Mouse (Mus musculus) embryonic fibroblast, embryonic 13.5 days (primary cell): ENCODE data around the gene Agrn. TPM values are rescaled to one million over a fixed set of nuclear protein-coding genes. Genes with fewer than 3 reads are reported as not detected.
"Not testable (repeated sequence)": the region's sequence is repeated elsewhere in the genome, so short reads cannot be mapped to it uniquely, and the experiment has no call there.

ENCODE experiments used
- H3K27ac ChIP-seq: 2 replicates; pipeline ENCODE4 v1.5.1; 2012; ENCODE audit warnings: low read length, control low read depth, inconsistent platforms; ENCODE audit not compliant: insufficient read depth
- H3K4me1 ChIP-seq: 2 replicates; pipeline ENCODE4 v1.6.1; 2011; ENCODE audit warnings: low read length; ENCODE audit not compliant: control insufficient read depth, insufficient read depth
- H3K4me3 ChIP-seq: 2 replicates; pipeline ENCODE4 v1.5.1; 2011; ENCODE audit warnings: mild to moderate bottlenecking, control low read depth, low read length; ENCODE audit not compliant: insufficient read depth
- CTCF ChIP-seq: IDR thresholded peaks from 2 replicates; pipeline ENCODE4 v1.5.1; 2011; ENCODE audit warnings: mild to moderate bottlenecking, control low read depth, low read length, moderate library complexity, borderline replicate concordance; ENCODE audit not compliant: insufficient read depth
- POLR2A ChIP-seq: IDR thresholded peaks from 2 replicates; pipeline ENCODE4 v1.6.1; 2011; ENCODE audit warnings: low read depth, mild to moderate bottlenecking, control low read depth, low read length, moderate library complexity
- polyA plus RNA-seq: library from polyadenylated mRNA; stranded (reverse); fragments of >200 nt; gene quantifications from 2 replicates; pipeline ENCODE4 v1.2.4, GENCODE M21; 2011; ENCODE audit warnings: low read depth; ENCODE audit not compliant: missing spikeins, insufficient read length

Agrn gene
- polyA plus RNA-seq, 1 experiment, result 102 TPM

- Histone ChIP-seq H3K4me3 (no peak overlapping the region), H3K4me1 (no peaks in the 10 kb centered on the region), H3K27ac (no peak overlapping the region)
- no peak for TF ChIP-seq POLR2A
- no peak for TF ChIP-seq CTCF
Measured at GRCm38 (mm10) chr4:156166477-156166876, 30.8 kb downstream of the Agrn start.

- Histone ChIP-seq H3K4me1 (no peaks in the 10 kb centered on the region), H3K27ac (no peak overlapping the region), H3K4me3 (no peak overlapping the region)
- TF ChIP-seq POLR2A, result no peak
- TF ChIP-seq CTCF, result no peak
Measured at GRCm38 (mm10) chr4:156154771-156155170, 42.5 kb downstream of the Agrn start.

GRCm38 (mm10) chr4:156150887-156151286 is 46.4 kb downstream of the Agrn start:
- H3K4me3 ChIP-seq, H3K4me1 ChIP-seq, H3K27ac ChIP-seq: not testable (repeated sequence)

- TF ChIP-seq CTCF (no peak), POLR2A (no peak)
- Histone ChIP-seq H3K4me1 (no peaks in the 10 kb centered on the region), H3K27ac (no peak overlapping the region), H3K4me3 (no peak overlapping the region)
Measured at GRCm38 (mm10) chr4:156136285-156137100, 60.8 kb downstream of the Agrn start.

GRCm38 (mm10) chr4:156135801-156136200 is 61.5 kb downstream of the Agrn start:
- no peak overlapping the region for H3K4me3 ChIP-seq
- no peaks in the 10 kb centered on the region for H3K4me1 ChIP-seq
- no peak overlapping the region for H3K27ac ChIP-seq
- TF ChIP-seq CTCF, result no peak
- TF ChIP-seq POLR2A, result no peak

- TF ChIP-seq POLR2A (no peak), CTCF (no peak)
- Histone ChIP-seq H3K27ac (no peak overlapping the region), H3K4me1 (no peaks in the 10 kb centered on the region), H3K4me3 (no peak overlapping the region)
Measured at GRCm38 (mm10) chr4:156135112-156135511, 62.2 kb downstream of the Agrn start.

GRCm38 (mm10) chr4:156133943-156134605 is 63.2 kb downstream of the Agrn start:
- Histone ChIP-seq H3K4me1 (no peaks in the 10 kb centered on the region), H3K4me3 (no peak overlapping the region), H3K27ac (no peak overlapping the region)
- TF ChIP-seq CTCF, result no peak
- TF ChIP-seq POLR2A, result no peak

GRCm38 (mm10) chr4:156133334-156133733 is 64.0 kb downstream of the Agrn start:
- Histone ChIP-seq H3K4me1 (peaks cover 3% of the 10 kb centered on the region; the same call in 1 of the 2 replicates), H3K4me3 (no peak overlapping the region), H3K27ac (no peak overlapping the region)
- TF ChIP-seq CTCF (no peak), POLR2A (no peak)

- no peak overlapping the region for H3K4me3 ChIP-seq
- H3K27ac ChIP-seq, result no peak overlapping the region
- TF ChIP-seq POLR2A (no peak), CTCF (no peak)
- H3K4me1 ChIP-seq, result peaks cover 3% of the 10 kb centered on the region; the same call in 1 of the 2 replicates
Measured at GRCm38 (mm10) chr4:156130940-156131339, 66.3 kb downstream of the Agrn start.

GRCm38 (mm10) chr4:156130436-156130835 is 66.9 kb downstream of the Agrn start, which contains the start of gene Rnf223:
Gene Rnf223, plus strand, starts transcription at chr4:156130513.
- Histone ChIP-seq H3K4me1 (peaks cover 3% of the 10 kb centered on the region; the same call in 1 of the 2 replicates), H3K4me3 (no peak within 1 kb of the TSS), H3K27ac (no peak within 1 kb of the TSS)
- no peak for TF ChIP-seq POLR2A
- TF ChIP-seq CTCF, result no peak
